Mouse (Mus musculus) heart, postnatal 0 days (tissue): ENCODE data around the gene Gjc1. TPM values are rescaled to one million over a fixed set of nuclear protein-coding genes. Genes with fewer than 3 reads are reported as not detected.

ENCODE experiments used
- ATAC-seq: fragments of 200-750 bp; cut with Nextera tagmentation; 2 replicates; pipeline ENCODE4 v1.8.0; 2017; ENCODE audit warnings: low read depth, moderate number of reproducible peaks, moderate library complexity; ENCODE audit not compliant: insufficient read depth
- DNase-seq: peaks from one replicate; pipeline ENCODE4 v3.0.0-alpha.2; 2016; ENCODE audit warnings: low spot score
- H3K27ac ChIP-seq: fragments of 300-500 bp; sonication (generic); 2 replicates; pipeline ENCODE4 v1.5.1; 2014; ENCODE audit warnings: low read depth, mild to moderate bottlenecking
- H3K27me3 ChIP-seq: fragments of 300-500 bp; sonication (generic); 2 replicates; pipeline ENCODE4 v1.6.1; 2014; ENCODE audit warnings: low read length, mixed read lengths; ENCODE audit not compliant: control insufficient read depth, insufficient read depth
- H3K36me3 ChIP-seq: fragments of 300-500 bp; sonication (generic); replicated peaks from 2 replicates; pipeline ENCODE4 v1.6.1; 2014; ENCODE audit warnings: low read length, mixed read lengths; ENCODE audit not compliant: control insufficient read depth, insufficient read depth
- H3K4me1 ChIP-seq: fragments of 300-500 bp; sonication (generic); 2 replicates; pipeline ENCODE4 v1.6.1; 2014; ENCODE audit warnings: antibody characterized with exemption; ENCODE audit not compliant: control insufficient read depth, insufficient read depth
- H3K4me2 ChIP-seq: fragments of 300-500 bp; sonication (generic); 2 replicates; pipeline ENCODE4 v1.6.1; 2014; ENCODE audit warnings: low read depth, mild to moderate bottlenecking, low read length, moderate library complexity
- H3K4me3 ChIP-seq: fragments of 300-500 bp; sonication (generic); 2 replicates; pipeline ENCODE4 v1.5.1; 2014; ENCODE audit warnings: low read depth, low read length
- H3K9ac ChIP-seq: fragments of 300-500 bp; sonication (generic); replicated peaks from 2 replicates; pipeline ENCODE4 v1.6.1; 2014; ENCODE audit warnings: low read depth, low read length, mixed read lengths
- H3K9me3 ChIP-seq: fragments of 300-500 bp; sonication (generic); replicated peaks from 2 replicates; pipeline ENCODE4 v1.6.1; 2016; ENCODE audit warnings: low read length; ENCODE audit not compliant: control insufficient read depth
- CTCF ChIP-seq: IDR thresholded peaks from 2 replicates; pipeline ENCODE4 v1.5.1; 2016; ENCODE audit warnings: antibody characterized with exemption, control low read depth, low read depth
- EP300 ChIP-seq: IDR thresholded peaks from 2 replicates; pipeline ENCODE4 v1.6.1; 2016; ENCODE audit warnings: antibody characterized with exemption, low read depth
- WGBS: fragments of 180-500 bp; shearing (Covaris S2); extraction: QIAGEN DNeasy Blood & Tissue Kit; methylation state at CpG from one replicate; pipeline ENCODE4 v1.1.7; 2014; 5-methylcytosine and 5-hydroxymethylcytosine counted together
- polyA plus RNA-seq: library from polyadenylated mRNA; unstranded; fragments of >200 nt; fragmentation: Nextera tagmentation; extraction: Ambion mirVana; gene quantifications from 2 replicates; pipeline ENCODE4 v1.2.1, GENCODE M21; 2015
- total RNA-seq: library from RNA; depleted of rRNA; stranded (reverse); fragments of >200 nt; gene quantifications from 2 replicates; pipeline ENCODE4 v1.2.3, GENCODE M21; 2014; ENCODE audit warnings: low replicate concordance

Gjc1 gene
- total and polyA plus RNA-seq, 2 experiments from 2014 or later: 19.2 to 42.7 TPM

DNA sequence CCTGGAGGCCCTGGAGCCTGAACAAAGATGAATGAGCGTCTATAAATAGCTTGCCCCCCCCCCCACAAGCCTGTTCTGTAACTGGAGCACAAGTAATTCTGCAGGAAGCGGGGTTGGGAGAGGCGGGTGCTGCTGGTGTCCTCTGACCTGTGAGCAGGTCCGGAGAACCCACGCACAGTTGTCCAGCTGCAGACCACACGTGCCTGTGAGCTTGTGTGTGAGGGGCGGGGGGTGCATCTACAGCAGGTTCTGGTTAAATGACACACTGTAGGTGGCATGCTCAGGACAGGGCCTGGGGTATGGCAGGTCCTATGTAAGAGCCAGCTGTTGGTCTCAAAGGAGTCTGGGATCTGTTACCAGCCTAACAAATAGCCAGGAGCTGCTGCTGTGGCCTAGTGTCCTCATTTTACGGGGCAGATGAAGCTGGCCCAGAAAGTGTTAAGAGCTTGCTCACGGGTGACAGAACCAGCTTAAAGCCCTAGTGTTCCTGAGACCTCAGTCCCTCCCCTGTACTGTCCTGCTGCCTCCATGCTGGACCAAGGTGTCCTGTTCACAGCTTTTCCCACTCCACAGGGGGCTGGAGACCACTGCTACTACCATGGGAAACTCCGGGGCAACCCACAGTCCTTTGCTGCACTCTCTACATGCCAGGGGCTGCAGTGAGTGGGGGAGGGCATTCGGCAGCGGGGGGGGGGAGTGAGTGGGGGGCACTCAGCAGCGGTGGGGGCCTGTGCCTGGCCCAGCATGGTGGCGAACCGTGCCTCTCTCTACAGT lies 48.7 kb downstream of the Gjc1 start:
- 27% methylated on average over 15 of the region's 15 CpGs for WGBS
- H3K4me2 ChIP-seq: no peak overlapping the region
- no peak overlapping the region for H3K9ac ChIP-seq
- peaks cover 11% of the 10 kb centered on the region for H3K4me1 ChIP-seq
- H3K27ac ChIP-seq: no peak overlapping the region
- H3K36me3 ChIP-seq: no peaks in the 10 kb centered on the region
- no peaks in the 10 kb centered on the region for H3K9me3 ChIP-seq
- no peak overlapping the region for H3K4me3 ChIP-seq
- H3K27me3 ChIP-seq: no peaks in the 10 kb centered on the region
- no peak for DNase-seq
- no peak for ATAC-seq
- TF ChIP-seq CTCF (no peak), EP300 (no peak)

DNA sequence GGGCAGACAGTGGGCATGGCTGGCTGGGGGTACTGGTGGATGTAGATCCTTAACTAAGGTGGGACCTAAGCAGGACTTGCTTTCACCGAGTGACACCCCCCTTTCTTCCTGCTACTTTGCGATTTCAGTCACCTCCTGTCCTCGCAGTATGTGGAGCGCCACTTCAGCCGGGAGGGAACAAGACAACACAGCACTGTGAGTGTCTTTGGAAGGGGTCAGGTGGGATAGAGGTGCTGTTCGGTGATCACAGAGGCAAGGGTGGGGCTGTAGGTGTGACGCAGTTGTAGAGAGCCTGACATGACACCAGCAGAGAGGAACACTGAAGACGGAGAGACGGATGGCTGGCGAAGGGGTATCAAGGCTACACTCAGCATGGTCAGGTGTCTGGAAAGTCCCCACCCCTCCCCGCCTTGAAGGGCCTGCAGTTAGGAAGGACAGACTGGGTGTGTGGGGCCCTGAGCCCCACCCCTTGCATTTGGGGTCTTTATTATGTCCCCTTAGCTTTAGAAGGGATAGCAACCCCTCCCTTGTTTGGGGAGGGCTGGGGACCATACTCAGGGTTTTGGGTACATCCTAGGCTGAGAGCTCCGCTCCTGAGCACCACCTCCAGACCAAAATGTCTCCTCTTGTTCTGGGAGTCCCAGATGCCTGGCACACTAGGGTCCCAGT lies 49.4 kb downstream of the Gjc1 start:
- DNase-seq: no peak
- TF ChIP-seq EP300 (no peak), CTCF (no peak)
- Histone ChIP-seq H3K27me3 (no peaks in the 10 kb centered on the region), H3K9me3 (no peaks in the 10 kb centered on the region), H3K4me1 (peaks cover 11% of the 10 kb centered on the region), H3K27ac (no peak overlapping the region), H3K36me3 (no peaks in the 10 kb centered on the region), H3K4me3 (no peak overlapping the region), H3K4me2 (no peak overlapping the region), H3K9ac (no peak overlapping the region)
- WGBS: 74% methylated on average over 12 of the region's 12 CpGs
- no peak for ATAC-seq

DNA sequence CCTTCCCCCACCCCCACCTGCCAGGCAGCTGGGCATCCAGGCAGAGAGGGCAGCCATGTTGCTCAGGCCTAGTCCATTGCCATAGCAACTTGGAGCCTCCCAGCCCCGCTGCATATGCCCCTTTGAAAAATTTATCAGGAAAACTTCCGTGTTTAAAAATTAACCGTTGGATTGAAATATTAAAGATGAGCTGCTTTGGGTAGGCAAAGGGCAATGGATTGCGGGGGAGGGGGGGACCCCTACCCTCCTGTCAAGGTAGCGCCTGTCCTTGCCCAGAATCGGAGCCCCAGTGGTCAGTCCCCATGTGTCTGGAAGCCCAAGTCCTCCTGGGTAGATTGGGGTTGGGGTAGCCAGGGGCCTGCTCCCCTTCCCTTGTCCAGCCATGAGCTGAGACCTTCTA lies 50.4 kb downstream of the Gjc1 start:
- peaks cover 11% of the 10 kb centered on the region for H3K4me1 ChIP-seq
- H3K9ac ChIP-seq: no peak overlapping the region
- WGBS: 88% methylated on average over 6 of the region's 6 CpGs
- H3K27me3 ChIP-seq: no peaks in the 10 kb centered on the region
- DNase-seq (no peak), ATAC-seq (no peak)
- no peaks in the 10 kb centered on the region for H3K9me3 ChIP-seq
- H3K4me3 ChIP-seq: no peak overlapping the region
- no peak for TF ChIP-seq EP300
- no peak for TF ChIP-seq CTCF
- H3K27ac ChIP-seq: no peak overlapping the region
- H3K4me2 ChIP-seq: no peak overlapping the region
- H3K36me3 ChIP-seq: no peaks in the 10 kb centered on the region

DNA sequence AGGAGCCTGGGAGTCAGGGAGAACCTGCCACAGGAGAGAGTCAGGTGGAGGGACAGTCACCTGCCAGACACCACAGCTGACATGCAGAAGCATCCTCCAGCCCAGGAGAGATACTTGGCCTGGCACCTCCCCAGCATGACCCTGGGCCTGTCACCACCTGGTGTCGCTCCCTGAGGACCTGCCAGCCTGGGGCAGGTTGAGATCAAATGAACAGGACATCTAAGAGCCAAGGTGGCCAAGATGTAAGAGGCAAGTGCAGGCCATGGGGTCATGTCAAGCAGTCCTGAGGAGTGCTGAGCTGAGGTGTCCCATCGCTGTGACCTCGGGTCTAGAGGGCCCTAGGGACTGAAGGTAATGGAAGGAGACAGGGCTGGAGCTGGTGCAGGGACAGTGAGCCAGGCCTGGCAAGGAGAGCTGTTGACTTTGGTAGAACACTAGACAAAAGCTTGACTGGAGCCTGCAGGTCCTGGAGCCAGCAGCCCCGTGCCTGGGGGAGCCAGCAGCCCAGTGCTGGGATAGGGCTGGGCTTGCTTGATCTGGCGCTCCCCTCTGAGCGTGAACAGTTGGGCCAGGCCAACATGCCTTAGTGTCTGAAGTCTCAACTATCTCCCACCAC lies 52.3 kb downstream of the Gjc1 start:
- no peak overlapping the region for H3K4me2 ChIP-seq
- no peak for TF ChIP-seq CTCF
- no peak for TF ChIP-seq EP300
- 60% methylated on average over 6 of the region's 6 CpGs for WGBS
- no peak overlapping the region for H3K9ac ChIP-seq
- H3K27ac ChIP-seq: no peak overlapping the region
- no peaks in the 10 kb centered on the region for H3K27me3 ChIP-seq
- DNase-seq (no peak), ATAC-seq (no peak)
- no peak overlapping the region for H3K4me3 ChIP-seq
- no peaks in the 10 kb centered on the region for H3K9me3 ChIP-seq
- H3K4me1 ChIP-seq: peaks cover 13% of the 10 kb centered on the region
- no peaks in the 10 kb centered on the region for H3K36me3 ChIP-seq

GRCm38 (mm10) chr11:102765416-102765815 lies 54.1 kb downstream of the Gjc1 start:
- peaks cover 13% of the 10 kb centered on the region for H3K4me1 ChIP-seq
- no peaks in the 10 kb centered on the region for H3K9me3 ChIP-seq
- H3K9ac ChIP-seq: no peak overlapping the region
- no peak for TF ChIP-seq EP300
- no peak for TF ChIP-seq CTCF
- no peak overlapping the region for H3K4me2 ChIP-seq
- H3K27me3 ChIP-seq: peaks cover 5% of the 10 kb centered on the region; the same call in 1 of the 2 replicates
- H3K27ac ChIP-seq: no peak overlapping the region
- no peaks in the 10 kb centered on the region for H3K36me3 ChIP-seq
- DNase-seq: no peak
- no peak overlapping the region for H3K4me3 ChIP-seq
- WGBS: 73% methylated on average over 5 of the region's 5 CpGs
- no peak for ATAC-seq
